Mouse (Mus musculus) T-helper 1 cell (primary cell): ENCODE measurements around the gene Olfr125.

Experiments
- in situ Hi-C: fragments of 300-600 bp; cut with MboI, MseI; formaldehyde crosslinking; loops from one replicate; pipeline ENCODE4 v1.15.1; 2025; ENCODE audit warnings: high pct_unique_total_duplicates

Gene Olfr125

DNA sequence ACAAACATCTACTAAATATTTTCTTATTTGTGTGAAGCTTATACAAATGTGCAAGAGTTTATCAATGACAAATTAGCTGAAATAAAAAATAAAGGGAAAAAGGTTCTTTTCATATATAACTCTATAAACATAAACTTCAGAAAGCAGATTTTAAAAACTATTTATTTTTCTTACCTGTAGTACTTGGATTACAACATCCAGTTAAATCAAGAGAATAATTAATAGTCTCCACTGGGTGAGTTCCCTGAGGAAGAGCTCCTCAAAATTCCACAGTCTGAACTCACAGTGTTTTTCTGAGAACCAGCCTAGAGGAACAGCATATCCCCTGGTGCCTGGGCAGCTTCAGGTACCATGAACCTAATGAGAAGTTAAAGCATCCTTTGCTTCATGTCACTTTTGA is at the start of gene Olfr125:
Olfr125 (plus strand) TSS at position 301 of the 400 bp plus-strand sequence.
- in situ Hi-C loops, result no loop called here

DNA sequence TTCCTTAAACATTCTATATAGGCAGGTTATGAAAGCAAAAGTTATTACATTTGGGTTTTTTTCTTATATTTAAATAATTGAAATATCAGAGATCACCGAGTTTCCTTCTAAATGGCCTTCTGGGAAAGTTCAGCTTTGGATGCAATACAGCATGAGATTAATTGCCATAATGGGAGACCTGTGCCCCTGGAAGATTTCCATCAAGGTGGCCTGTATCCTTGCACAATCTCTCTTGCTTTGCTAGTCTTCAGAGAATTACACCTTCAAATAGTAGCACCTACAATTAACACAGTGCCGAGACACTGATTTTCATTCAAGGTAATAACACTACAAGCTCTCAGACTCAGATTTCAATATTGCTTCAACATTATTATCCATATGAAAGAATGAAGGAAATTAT is 39.5 kb upstream of the Olfr125 start, which contains the start of gene Olfr123:
Olfr123 (plus strand) TSS at position 301 of the 400 bp plus-strand sequence.
- in situ Hi-C loops, result no loop called here

DNA sequence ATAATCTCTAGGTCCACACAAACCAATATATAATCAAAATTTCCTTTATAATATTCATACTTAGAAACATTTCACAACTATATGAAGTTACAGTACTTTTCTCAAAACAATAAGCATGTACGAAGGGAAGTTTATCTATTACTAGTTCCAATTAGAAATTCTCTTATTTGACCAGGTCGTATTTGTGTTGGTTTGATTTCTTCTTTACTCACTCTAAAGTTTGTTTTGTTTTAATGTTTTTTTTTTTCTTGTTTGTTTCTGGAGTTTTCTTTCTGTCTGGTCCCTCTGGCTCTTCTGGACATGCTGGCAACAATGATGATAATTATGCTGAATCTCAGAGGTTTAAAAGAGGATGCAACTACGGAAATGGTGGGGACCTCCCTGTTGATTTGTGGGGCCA is 33.2 kb upstream of the Olfr125 start, which contains the start of gene Olfr124:
Olfr124 (plus strand) TSS at position 301 of the 400 bp plus-strand sequence.
- in situ Hi-C loops, result no loop called here

DNA sequence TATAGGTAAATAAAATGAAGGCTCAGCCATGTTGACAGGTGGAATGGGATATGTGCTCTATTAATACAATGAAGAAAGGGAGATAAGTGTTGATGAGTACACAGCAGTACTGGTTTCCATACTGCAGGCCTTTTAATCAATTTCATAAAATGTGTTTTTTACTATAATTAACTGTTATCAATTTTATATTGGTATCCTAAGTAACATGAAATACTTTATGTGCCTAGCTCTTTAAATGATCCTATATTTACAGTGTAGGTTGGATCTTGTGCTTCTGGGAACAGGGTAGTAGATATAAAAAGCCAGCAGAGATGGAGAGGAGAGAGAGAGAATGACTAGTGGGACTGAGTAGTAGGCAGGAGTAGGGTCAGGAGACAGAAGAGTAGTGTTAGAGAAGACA is 14.4 kb downstream of the Olfr125 start, which contains the start of gene Olfr126:
Olfr126 (plus strand) TSS at position 301 of the 400 bp plus-strand sequence.
- in situ Hi-C loops, result no loop called here

DNA sequence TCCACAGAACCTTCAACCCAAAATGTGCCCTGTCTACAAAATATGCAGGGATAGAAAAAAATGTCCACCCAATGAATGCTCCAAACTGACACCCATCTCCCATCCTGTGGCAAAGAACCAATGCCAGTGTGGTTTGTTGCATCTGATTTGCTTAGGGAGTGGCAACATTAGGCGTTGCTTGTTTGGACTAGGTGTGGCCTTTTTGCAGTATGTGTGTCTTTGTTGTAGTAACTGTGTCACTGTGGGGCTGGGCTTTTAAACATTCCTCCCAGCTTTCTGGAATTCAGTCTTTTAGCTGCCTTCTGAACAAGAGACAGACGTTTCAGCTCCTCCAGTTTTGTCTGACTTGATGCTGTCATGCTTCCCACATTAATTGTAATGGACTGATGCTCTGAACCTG is 31.2 kb downstream of the Olfr125 start:
- in situ Hi-C loops, result no loop called here

DNA sequence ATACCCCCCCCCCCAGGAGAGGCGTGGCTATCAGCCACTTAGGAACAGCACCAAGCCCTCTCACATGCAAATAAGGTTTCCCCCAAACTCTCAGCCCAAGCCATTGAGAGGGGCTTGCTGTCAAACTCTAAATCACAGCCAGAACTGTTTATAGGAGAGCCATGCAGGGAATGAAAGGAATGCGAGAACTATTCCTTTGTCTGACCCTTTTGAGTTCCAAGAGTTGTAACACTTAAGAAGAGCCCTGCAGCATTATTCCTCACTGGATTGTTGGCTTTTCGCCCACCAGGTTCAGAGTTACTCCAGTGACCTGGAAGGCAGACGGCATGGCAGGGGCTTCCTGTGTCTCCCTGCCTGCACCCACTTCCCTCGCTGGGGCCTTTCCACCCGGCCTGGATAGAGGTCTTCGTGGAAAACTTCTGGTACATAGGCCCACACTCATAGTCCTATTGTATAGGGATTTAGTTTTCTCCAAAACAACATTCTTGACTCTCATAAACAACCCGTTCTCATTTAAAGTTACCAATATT is 37.0 kb downstream of the Olfr125 start:
- in situ Hi-C loops, result no loop called here

DNA sequence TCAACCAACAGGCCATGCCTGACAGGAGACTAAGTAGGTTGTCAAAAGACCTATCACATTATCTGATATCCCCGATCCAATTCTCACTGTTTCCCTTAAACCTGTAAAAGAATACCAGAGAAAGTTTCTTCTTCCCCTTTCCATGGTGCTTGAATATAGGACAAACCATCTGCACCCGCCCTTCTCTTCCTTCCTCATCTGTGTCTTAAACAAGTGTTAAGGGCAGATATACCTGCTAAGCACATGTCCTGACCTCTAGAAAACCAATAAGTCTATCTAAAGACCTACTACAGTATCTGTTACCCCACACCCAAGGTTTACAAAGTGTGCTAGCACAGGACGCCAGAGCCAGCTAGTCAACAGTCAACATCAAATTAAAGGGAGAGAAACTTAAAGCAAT is 41.1 kb downstream of the Olfr125 start:
- in situ Hi-C loops, result no loop called here
